Mouse (Mus musculus) limb, embryonic 14.5 days (tissue): ENCODE data around the gene Ctnna2. TPM values are rescaled to one million over a fixed set of nuclear protein-coding genes. Genes with fewer than 3 reads are reported as not detected.

Experiments
- ATAC-seq: fragments of 200-750 bp; cut with Nextera tagmentation; 2 replicates; pipeline ENCODE4 v1.8.0; 2017; ENCODE audit warnings: low read depth, moderate number of reproducible peaks, moderate TSS enrichment; ENCODE audit not compliant: low FRiP score
- DNase-seq: peaks from one replicate; pipeline ENCODE4 v3.0.0-alpha.2; 2015; ENCODE audit warnings: low spot score
- H3K27ac ChIP-seq: fragments of 300-500 bp; sonication (generic); replicated peaks from 2 replicates; pipeline ENCODE4 v1.5.1; 2014; ENCODE audit warnings: low read depth, mild to moderate bottlenecking, low read length, moderate library complexity, mixed read lengths
- H3K27me3 ChIP-seq: fragments of 300-500 bp; sonication (generic); 2 replicates; pipeline ENCODE4 v1.6.1; 2014; ENCODE audit warnings: low read length, mixed read lengths; ENCODE audit not compliant: control insufficient read depth, insufficient read depth
- H3K36me3 ChIP-seq: fragments of 300-500 bp; sonication (generic); 2 replicates; pipeline ENCODE4 v1.6.1; 2014; ENCODE audit warnings: mild to moderate bottlenecking, low read length, moderate library complexity, mixed read lengths; ENCODE audit not compliant: control insufficient read depth, insufficient read depth
- H3K4me1 ChIP-seq: fragments of 300-500 bp; sonication (generic); 2 replicates; pipeline ENCODE4 v1.6.1; 2014; ENCODE audit warnings: antibody characterized with exemption, low read length, mixed read lengths; ENCODE audit not compliant: control insufficient read depth, insufficient read depth
- H3K4me2 ChIP-seq: fragments of 300-500 bp; sonication (generic); replicated peaks from 2 replicates; pipeline ENCODE4 v1.6.1; 2014; ENCODE audit warnings: low read depth, mild to moderate bottlenecking, low read length, moderate library complexity; ENCODE audit not compliant: severe bottlenecking
- H3K4me3 ChIP-seq: fragments of 300-500 bp; sonication (generic); replicated peaks from 2 replicates; pipeline ENCODE4 v1.5.1; 2014; ENCODE audit warnings: low read length
- H3K9ac ChIP-seq: fragments of 300-500 bp; sonication (generic); 2 replicates; pipeline ENCODE4 v1.6.1; 2014; ENCODE audit warnings: mild to moderate bottlenecking, low read depth, low read length, moderate library complexity; ENCODE audit not compliant: severe bottlenecking
- H3K9me3 ChIP-seq: fragments of 300-500 bp; sonication (generic); 2 replicates; pipeline ENCODE4 v1.6.1; 2016; ENCODE audit warnings: low read length; ENCODE audit not compliant: control insufficient read depth
- POLR2A ChIP-seq: fragments of 200-500 bp; IDR thresholded peaks from 2 replicates; pipeline ENCODE4 v1.8.0; 2012; ENCODE audit warnings: inconsistent platforms, mild to moderate bottlenecking, moderate library complexity, borderline replicate concordance; ENCODE audit not compliant: insufficient read depth, insufficient read length; ENCODE audit errors: extremely low read depth
- WGBS: fragments of 180-500 bp; shearing (Covaris S2); extraction: QIAGEN DNeasy Blood & Tissue Kit; methylation state at CpG from one replicate; pipeline ENCODE4 v1.1.7; 2014; 5-methylcytosine and 5-hydroxymethylcytosine counted together
- polyA plus RNA-seq, 2 experiments: library from polyadenylated mRNA; depleted of rRNA in 1 of 2; stranded (reverse) in 1 of 2; unstranded in 1 of 2; fragments of >200 nt; fragmentation: Nextera tagmentation in 1 of 2; extraction: Ambion mirVana in 1 of 2; gene quantifications; 2 replicates each; pipeline versions ENCODE4 v1.2.1 to v1.2.3; 2012 to 2014

Gene Ctnna2
- polyA plus RNA-seq, 2 experiments, result 1.7 to 2.7 TPM

DNA sequence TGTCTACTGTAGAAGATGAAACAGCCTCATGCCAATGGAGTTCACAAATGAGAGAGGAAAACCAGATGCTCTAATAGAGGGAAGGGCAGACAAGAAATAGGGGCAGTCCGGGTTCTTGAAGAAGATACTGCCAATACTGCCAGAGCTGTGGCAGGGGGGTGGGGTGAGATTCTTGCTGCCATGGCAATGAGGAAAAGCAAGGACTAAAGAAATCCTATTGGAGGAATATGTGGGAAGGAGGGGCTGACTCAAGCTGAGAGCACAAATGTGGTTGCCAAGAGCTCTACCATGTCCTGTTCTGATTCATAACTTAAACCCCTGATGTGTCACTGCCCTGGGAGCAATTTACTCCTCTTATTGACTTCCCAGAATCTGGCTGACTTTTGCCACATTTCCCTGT lies 878.5 kb downstream of the Ctnna2 start:
- DNase-seq (no peak), ATAC-seq (no peak)
- WGBS, result 26% methylated on average over 1 of the region's 1 CpGs

DNA sequence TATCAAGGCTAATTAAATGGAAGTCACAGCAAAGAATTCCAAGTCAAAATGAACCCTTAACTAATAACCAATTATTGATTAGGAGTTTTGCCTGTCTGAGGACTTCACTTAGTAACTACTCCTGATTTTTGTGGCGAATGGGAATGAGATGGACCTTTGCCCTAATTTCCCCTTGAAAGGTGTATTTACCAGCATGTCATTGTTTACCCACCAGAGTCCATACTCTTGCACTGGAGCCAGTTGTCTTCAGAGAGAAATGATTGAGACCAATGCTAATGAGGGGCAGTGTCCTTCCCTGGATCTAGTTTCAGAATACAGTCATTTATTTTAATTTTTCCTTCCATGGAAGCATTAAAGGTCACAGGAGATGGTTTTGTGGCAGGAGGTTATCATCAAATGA lies 881.0 kb downstream of the Ctnna2 start:
- no peak overlapping the region for H3K4me2 ChIP-seq
- DNase-seq, result no peak
- H3K27me3 ChIP-seq, result no peaks in the 10 kb centered on the region
- H3K4me1 ChIP-seq, result no peaks in the 10 kb centered on the region
- no peak overlapping the region for H3K9ac ChIP-seq
- H3K9me3 ChIP-seq, result no peaks in the 10 kb centered on the region
- H3K4me3 ChIP-seq, result no peak overlapping the region
- TF ChIP-seq POLR2A, result no peak
- ATAC-seq, result no peak
- H3K27ac ChIP-seq, result no peak overlapping the region
- H3K36me3 ChIP-seq, result no peaks in the 10 kb centered on the region
- WGBS, result 86% methylated on average over 1 of the region's 1 CpGs

More for the DNA sequence above, 878.5 kb downstream of the Ctnna2 start:
- no peak overlapping the region for H3K4me3 ChIP-seq
- TF ChIP-seq POLR2A, result no peak
- no peaks in the 10 kb centered on the region for H3K9me3 ChIP-seq
- H3K4me2 ChIP-seq, result no peak overlapping the region
- no peak overlapping the region for H3K9ac ChIP-seq
- no peaks in the 10 kb centered on the region for H3K4me1 ChIP-seq
- no peaks in the 10 kb centered on the region for H3K27me3 ChIP-seq
- no peak overlapping the region for H3K27ac ChIP-seq
- no peaks in the 10 kb centered on the region for H3K36me3 ChIP-seq

DNA sequence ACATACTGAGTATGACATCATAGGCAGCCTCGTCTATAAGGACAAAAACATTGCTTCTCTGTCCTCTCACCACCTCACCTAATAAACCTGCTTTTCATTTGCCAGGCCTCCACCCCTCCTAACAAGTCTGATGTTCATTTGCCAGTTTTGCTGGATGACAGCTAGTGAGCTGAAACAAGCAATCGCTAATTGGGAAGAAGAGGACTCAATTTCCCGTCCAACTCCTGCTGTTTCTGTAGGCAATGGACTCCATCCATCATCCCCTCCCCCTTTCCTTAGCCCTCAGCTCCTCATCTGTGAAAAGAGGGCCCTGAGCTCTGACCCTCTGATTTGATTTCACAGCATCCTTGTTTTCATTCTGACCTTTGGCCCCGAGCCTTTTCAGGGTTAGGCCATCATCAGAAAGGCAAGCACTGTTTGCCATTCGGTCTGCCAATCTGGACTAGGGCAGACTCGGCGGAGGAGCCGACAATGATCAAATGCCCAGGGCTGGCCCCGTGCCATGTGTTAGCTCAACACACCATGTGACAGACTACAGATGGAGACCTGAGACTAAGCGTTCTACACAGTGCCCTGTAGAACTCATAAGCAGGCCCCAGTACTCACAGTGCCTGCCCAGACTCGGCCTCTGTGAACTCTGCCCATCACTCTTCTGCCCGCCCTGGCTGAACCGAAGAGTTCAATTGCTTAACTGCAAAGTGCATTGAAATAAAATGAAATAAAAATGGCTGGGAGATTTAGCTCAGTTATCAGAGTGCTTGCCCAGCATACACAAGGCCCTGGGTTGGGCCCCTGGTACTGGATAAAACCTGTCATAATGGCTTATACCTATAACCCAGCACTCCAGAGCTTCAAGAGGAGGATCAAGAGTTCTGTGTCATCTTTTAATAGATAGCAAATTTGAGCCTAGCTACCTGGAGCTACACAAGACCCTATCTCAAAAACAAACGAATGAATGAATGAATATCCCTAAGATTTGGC lies 903.8 kb downstream of the Ctnna2 start:
- no peak for TF ChIP-seq POLR2A
- Histone ChIP-seq H3K4me3 (no peak overlapping the region), H3K9ac (no peak overlapping the region), H3K4me2 (no peak overlapping the region), H3K9me3 (no peaks in the 10 kb centered on the region), H3K4me1 (no peaks in the 10 kb centered on the region), H3K36me3 (no peaks in the 10 kb centered on the region), H3K27ac (no peak overlapping the region), H3K27me3 (no peaks in the 10 kb centered on the region)
- 55% methylated on average over 14 of the region's 14 CpGs for WGBS
- no peak for ATAC-seq
- DNase-seq, result peak; percentile 6

DNA sequence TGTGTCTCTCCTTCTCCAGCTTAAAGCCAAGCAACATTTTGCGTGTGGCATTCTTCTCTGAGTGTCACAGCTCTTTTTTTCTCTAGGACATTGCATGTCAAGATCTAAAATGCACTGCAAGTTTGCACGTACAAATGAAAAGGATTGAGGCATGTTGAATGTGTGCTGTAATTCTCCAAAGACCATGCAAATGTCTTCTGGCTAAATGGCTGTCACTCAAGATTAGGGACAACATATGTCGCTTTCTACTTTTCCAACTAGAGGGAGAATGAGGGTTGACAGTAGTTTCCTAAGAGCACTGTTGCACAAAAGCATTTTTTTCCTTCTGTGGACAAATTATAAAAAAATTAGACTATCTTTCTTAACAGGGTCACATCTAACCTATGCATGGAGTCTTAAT lies 909.9 kb downstream of the Ctnna2 start:
- no peaks in the 10 kb centered on the region for H3K4me1 ChIP-seq
- no peak overlapping the region for H3K9ac ChIP-seq
- no peaks in the 10 kb centered on the region for H3K9me3 ChIP-seq
- no peaks in the 10 kb centered on the region for H3K27me3 ChIP-seq
- H3K27ac ChIP-seq, result no peak overlapping the region
- no peak overlapping the region for H3K4me2 ChIP-seq
- no peaks in the 10 kb centered on the region for H3K36me3 ChIP-seq
- WGBS, result 86% methylated on average over 3 of the region's 3 CpGs
- no peak overlapping the region for H3K4me3 ChIP-seq
- TF ChIP-seq POLR2A, result no peak
- DNase-seq (no peak), ATAC-seq (no peak)

DNA sequence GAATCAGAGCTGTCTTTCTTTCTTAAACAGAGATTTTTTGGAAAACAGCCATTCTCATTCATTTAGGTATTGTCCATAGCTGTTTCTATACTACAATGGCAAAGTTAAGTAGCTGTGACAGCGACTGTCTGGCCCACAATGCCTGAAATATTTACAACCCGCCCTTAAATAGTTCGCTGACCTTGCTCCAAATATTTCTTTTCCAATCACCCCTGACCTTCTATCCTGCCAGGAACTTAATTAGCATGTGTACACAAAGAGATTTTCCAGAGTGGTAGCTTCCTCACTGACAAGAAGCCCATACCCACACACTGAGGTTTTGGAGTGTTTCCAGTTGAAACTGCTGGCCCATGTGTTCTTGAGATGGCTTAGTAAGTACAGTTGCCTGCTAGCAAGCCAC lies 928.8 kb downstream of the Ctnna2 start:
- no peak for DNase-seq
- Histone ChIP-seq H3K27ac (no peak overlapping the region), H3K9ac (no peak overlapping the region), H3K4me2 (no peak overlapping the region), H3K4me1 (no peaks in the 10 kb centered on the region), H3K9me3 (no peaks in the 10 kb centered on the region), H3K27me3 (no peaks in the 10 kb centered on the region), H3K4me3 (no peak overlapping the region), H3K36me3 (no peaks in the 10 kb centered on the region)
- WGBS, result 71% methylated on average over 3 of the region's 3 CpGs
- no peak for ATAC-seq
- no peak for TF ChIP-seq POLR2A
